Mouse (Mus musculus): ENCODE measurements around the gene Atp5d. TPM values are rescaled to one million over a fixed set of nuclear protein-coding genes. Genes with fewer than 3 reads are reported as not detected.

The Atp5d gene
- polyA plus RNA-seq, 1 experiment, result 758 TPM

- Histone ChIP-seq H3K27me3 (ENCODE audit: control insufficient read depth, insufficient read depth, low read length) (no peaks in the 10 kb centered on the region), H3K27ac (ENCODE audit: insufficient read depth, low read length) (no peak overlapping the region), H3K4me3 (replicated peaks; ENCODE audit: insufficient read depth, low read depth, low read length) (no peak overlapping the region), H3K4me1 (ENCODE audit: control insufficient read depth, insufficient read depth, low read length) (peaks cover 44% of the 10 kb centered on the region)
- TF ChIP-seq CTCF (IDR thresholded peaks at IDR 0.05; ENCODE audit: borderline replicate concordance, insufficient read depth, low read depth, low read length) (no peak), POLR2A (IDR thresholded peaks at IDR 0.05; ENCODE audit: borderline replicate concordance, insufficient read depth, low read length) (no peak)
- DNase-seq, result no peak
- WGBS, result 47% methylated on average over 27 of the region's 27 CpGs
Observed at GRCm38 (mm10) chr10:80131952-80132350, 6.5 kb upstream of the Atp5d start.

GRCm38 (mm10) chr10:80133226-80133849 lies 5.1 kb upstream of the Atp5d start:
- Histone ChIP-seq H3K4me3 (replicated peaks; ENCODE audit: insufficient read depth, low read depth, low read length) (no peak overlapping the region), H3K27me3 (ENCODE audit: control insufficient read depth, insufficient read depth, low read length) (no peaks in the 10 kb centered on the region), H3K4me1 (ENCODE audit: control insufficient read depth, insufficient read depth, low read length) (peaks cover 41% of the 10 kb centered on the region), H3K27ac (ENCODE audit: insufficient read depth, low read length) (no peak overlapping the region)
- TF ChIP-seq POLR2A (IDR thresholded peaks at IDR 0.05; ENCODE audit: borderline replicate concordance, insufficient read depth, low read length), result no peak
- TF ChIP-seq CTCF (IDR thresholded peaks at IDR 0.05; ENCODE audit: borderline replicate concordance, insufficient read depth, low read depth, low read length), result no peak
- peak in 1 of 2 experiments; percentile 55 for DNase-seq
- 20% methylated on average over 8 of the region's 8 CpGs for WGBS

- DNase-seq, result no peak
- 74% methylated on average over 9 of the region's 9 CpGs for WGBS
- Histone ChIP-seq H3K4me3 (replicated peaks; ENCODE audit: insufficient read depth, low read depth, low read length) (no peak overlapping the region), H3K4me1 (ENCODE audit: control insufficient read depth, insufficient read depth, low read length) (peaks cover 32% of the 10 kb centered on the region), H3K27ac (ENCODE audit: insufficient read depth, low read length) (no peak overlapping the region), H3K27me3 (ENCODE audit: control insufficient read depth, insufficient read depth, low read length) (no peaks in the 10 kb centered on the region)
- TF ChIP-seq POLR2A (IDR thresholded peaks at IDR 0.05; ENCODE audit: borderline replicate concordance, insufficient read depth, low read length) (no peak), CTCF (IDR thresholded peaks at IDR 0.05; ENCODE audit: borderline replicate concordance, insufficient read depth, low read depth, low read length) (no peak)
Observed at GRCm38 (mm10) chr10:80134421-80134820, 4.0 kb upstream of the Atp5d start.

- no peaks in the 10 kb centered on the region for H3K27me3 ChIP-seq (ENCODE audit: control insufficient read depth, insufficient read depth, low read length)
- H3K27ac ChIP-seq (ENCODE audit: insufficient read depth, low read length), result no peak overlapping the region
- DNase-seq, result no peak
- no peak overlapping the region for H3K4me3 ChIP-seq (replicated peaks; ENCODE audit: insufficient read depth, low read depth, low read length)
- H3K4me1 ChIP-seq (ENCODE audit: control insufficient read depth, insufficient read depth, low read length), result peaks cover 26% of the 10 kb centered on the region
- WGBS, result 80% methylated on average over 10 of the region's 10 CpGs
- TF ChIP-seq CTCF (IDR thresholded peaks at IDR 0.05; ENCODE audit: borderline replicate concordance, insufficient read depth, low read depth, low read length) (no peak), POLR2A (IDR thresholded peaks at IDR 0.05; ENCODE audit: borderline replicate concordance, insufficient read depth, low read length) (no peak)
Observed at GRCm38 (mm10) chr10:80135161-80135560, 3.3 kb upstream of the Atp5d start.

GRCm38 (mm10) chr10:80135641-80136040 lies 2.8 kb upstream of the Atp5d start:
- Histone ChIP-seq H3K27me3 (ENCODE audit: control insufficient read depth, insufficient read depth, low read length) (no peaks in the 10 kb centered on the region), H3K27ac (ENCODE audit: insufficient read depth, low read length) (no peak overlapping the region), H3K4me3 (replicated peaks; ENCODE audit: insufficient read depth, low read depth, low read length) (no peak overlapping the region), H3K4me1 (ENCODE audit: control insufficient read depth, insufficient read depth, low read length) (peaks cover 22% of the 10 kb centered on the region)
- no peak for DNase-seq
- TF ChIP-seq CTCF (IDR thresholded peaks at IDR 0.05; ENCODE audit: borderline replicate concordance, insufficient read depth, low read depth, low read length), result no peak
- no peak for TF ChIP-seq POLR2A (IDR thresholded peaks at IDR 0.05; ENCODE audit: borderline replicate concordance, insufficient read depth, low read length)
- WGBS, result 100% methylated on average over 1 of the region's 1 CpGs

GRCm38 (mm10) chr10:80136179-80136951 lies 2.1 kb upstream of the Atp5d start:
- peaks cover 14% of the 10 kb centered on the region for H3K4me1 ChIP-seq (ENCODE audit: control insufficient read depth, insufficient read depth, low read length)
- DNase-seq, result no peak
- TF ChIP-seq POLR2A (IDR thresholded peaks at IDR 0.05; ENCODE audit: borderline replicate concordance, insufficient read depth, low read length) (no peak), CTCF (IDR thresholded peaks at IDR 0.05; ENCODE audit: borderline replicate concordance, insufficient read depth, low read depth, low read length) (no peak)
- 38% methylated on average over 49 of the region's 49 CpGs for WGBS
- H3K4me3 ChIP-seq (replicated peaks; ENCODE audit: insufficient read depth, low read depth, low read length), result no peak overlapping the region
- H3K27ac ChIP-seq (ENCODE audit: insufficient read depth, low read length), result no peak overlapping the region
- H3K27me3 ChIP-seq (ENCODE audit: control insufficient read depth, insufficient read depth, low read length), result no peaks in the 10 kb centered on the region

- TF ChIP-seq POLR2A (IDR thresholded peaks at IDR 0.05; ENCODE audit: borderline replicate concordance, insufficient read depth, low read length) (no peak), CTCF (IDR thresholded peaks at IDR 0.05; ENCODE audit: borderline replicate concordance, insufficient read depth, low read depth, low read length) (no peak)
- peak; percentile 63 to 64 for DNase-seq
- WGBS, result 13% methylated on average over 29 of the region's 29 CpGs
Observed at GRCm38 (mm10) chr10:80136952-80137625, 1.3 kb upstream of the Atp5d start.

More at GRCm38 (mm10) chr10:80136952-80137625, 1.3 kb upstream of the Atp5d start:
- H3K27ac ChIP-seq (ENCODE audit: insufficient read depth, low read length), result no peak overlapping the region
- no peaks in the 10 kb centered on the region for H3K27me3 ChIP-seq (ENCODE audit: control insufficient read depth, insufficient read depth, low read length)
- H3K4me3 ChIP-seq (replicated peaks; ENCODE audit: insufficient read depth, low read depth, low read length), result peak overlapping the region; percentile 63
- peaks cover 8% of the 10 kb centered on the region; the same call in 1 of the 2 replicates for H3K4me1 ChIP-seq (ENCODE audit: control insufficient read depth, insufficient read depth, low read length)

All from cerebellum, adult 2 months (tissue).